Mouse (Mus musculus): Measurements from ENCODE around the gene Kif1b. TPM values are rescaled to one million over a fixed set of nuclear protein-coding genes. Genes with fewer than 3 reads are reported as not detected.

Kif1b gene
- polyA plus RNA-seq (2012; rRNA removed): 147 TPM in 2 replicates

DNA sequence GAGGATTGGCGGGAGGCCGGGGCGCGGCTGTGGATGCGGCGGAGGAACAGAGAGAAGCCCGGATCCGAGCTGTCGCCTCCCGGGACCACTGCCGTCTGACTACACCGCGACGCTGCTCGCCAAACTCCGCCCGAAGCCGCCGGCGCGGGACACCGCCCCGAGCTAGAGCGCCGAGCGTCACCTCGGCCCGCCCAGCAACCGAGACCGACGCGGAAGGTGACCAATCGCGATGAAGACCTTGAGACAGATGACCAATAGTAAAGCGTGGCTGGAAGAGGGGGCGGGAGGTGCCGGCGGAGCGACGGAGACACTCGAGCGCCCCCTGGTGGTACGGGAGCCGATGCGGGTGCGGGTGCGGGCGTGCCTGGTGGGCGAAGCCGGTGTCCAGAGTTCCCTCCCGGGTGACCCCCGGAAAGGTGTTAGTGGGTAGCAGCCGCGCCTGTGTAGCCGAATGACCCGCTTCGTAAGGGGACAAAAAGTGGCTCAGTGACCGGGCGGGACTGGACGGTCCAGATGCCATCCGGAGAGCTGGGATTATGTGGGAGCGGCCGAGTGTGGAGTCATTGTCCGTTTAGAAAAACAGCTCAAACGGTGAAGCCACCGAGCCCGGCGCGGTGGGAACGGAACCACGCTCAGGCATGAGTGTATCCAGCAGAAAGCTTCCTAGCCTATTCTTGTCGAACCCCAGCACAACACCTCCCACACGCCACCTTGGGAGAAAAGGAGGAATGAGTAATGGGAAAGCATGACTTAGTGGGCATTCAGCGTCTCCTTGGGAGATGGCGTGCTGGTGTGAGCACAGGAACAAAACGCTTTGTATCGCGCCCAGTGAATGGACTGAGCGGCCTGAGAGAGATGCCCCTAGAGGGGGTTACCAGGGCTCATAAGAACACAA lies at the start of gene Kif1b:
Gene Kif1b (minus strand): TSS at position 98 of the 895 bp plus-strand sequence.

DNA sequence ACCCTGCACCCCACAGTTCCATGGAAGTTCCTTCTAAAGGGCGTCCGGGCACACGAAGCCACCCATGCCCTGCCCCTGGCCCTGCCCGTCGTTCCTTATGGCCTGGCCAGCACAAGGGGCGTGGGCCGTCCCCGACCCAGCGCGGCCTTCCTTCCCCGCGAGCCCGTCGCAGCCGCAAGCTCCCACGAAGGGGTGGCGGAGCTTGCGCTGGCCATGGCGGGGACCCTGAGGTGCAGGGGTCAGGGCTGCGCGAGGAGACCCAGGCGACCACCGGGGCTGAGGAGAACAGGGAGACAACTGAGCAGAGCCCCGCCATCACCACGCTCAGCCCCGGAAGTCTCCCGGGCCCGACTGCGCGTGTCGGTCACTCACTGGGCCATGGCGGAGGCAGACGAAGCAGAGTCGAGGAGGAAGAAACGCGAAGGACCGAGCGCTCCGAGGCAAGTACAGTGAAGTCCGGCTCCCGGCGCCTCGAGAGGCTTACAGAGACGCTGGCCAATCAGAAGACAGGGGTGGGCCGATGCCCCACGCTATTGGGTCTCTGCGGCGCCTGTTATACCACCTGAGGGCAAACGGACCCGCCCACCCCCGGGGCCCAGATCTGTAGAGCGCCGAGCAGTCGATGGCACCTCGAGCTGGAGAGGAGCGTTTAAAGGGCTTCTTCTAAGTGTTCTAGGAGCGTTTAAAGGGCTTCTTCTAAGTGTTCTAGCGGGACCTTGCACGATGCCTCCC lies 141.1 kb downstream of the Kif1b start, which contains the start of gene Pgd:
Gene Pgd (minus strand): TSS at position 557 of the 732 bp plus-strand sequence.

DNA sequence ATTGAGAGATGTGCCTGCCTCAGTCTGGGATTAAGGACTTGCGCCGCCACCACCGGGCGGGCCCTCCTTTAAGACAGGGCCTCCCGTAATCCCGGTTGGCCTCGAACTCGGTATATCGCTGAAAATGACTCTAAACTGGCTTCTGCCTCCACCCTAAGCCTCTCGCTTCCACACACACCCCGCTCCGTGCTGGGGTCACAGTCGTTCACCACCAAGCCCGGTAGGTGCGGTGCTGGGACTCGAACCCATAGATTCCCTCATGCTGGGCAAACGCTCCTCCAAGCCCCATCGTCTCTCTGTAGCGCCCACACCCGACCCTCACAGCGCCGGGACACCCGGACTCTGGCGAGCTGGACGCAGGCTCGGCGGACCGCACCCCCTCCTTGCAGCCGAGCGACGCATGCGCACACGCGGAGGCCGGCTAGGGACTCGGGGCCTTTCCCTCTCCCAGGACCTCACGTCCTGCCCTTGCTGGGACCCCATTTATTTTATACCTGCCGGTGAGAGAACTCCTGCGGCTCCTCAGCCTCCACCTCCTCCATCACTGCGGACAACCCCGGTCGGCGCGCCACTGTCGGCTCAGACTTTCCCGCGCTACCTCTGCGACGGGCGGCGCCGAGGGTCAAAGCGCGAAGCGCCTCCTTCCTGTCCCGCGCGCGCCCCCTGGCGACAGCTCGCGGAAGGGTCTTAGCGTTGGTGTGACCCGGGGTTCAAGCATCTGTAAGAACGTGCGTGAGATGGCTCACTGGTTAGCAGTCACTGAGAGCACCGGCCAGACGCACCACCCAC lies 170.3 kb downstream of the Kif1b start, which contains the start of gene Cenps:
Gene Cenps (minus strand): TSS at position 648 of the 789 bp plus-strand sequence.

DNA sequence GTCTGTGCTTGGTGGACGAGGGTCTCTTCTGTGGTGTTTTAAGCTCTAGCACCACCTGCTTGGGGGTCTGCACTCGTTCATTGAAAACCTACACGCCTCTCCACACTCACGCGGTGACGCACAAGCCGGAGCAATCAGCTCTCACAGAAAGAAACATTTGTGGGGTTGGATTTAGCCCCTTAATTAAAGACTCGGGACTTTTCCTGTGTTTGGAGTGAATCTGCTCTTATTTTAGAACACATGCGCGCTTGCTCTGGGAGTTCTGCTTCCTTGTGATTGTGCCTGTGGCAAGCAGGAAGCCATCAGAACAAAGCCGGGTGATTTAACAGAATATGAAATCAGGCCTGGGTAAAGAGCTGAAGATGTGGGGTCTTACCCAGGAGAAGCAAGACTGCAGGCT lies 180.8 kb downstream of the Kif1b start, which contains the start of gene Cort:
Gene Cort (minus strand): TSS at position 101 of the 400 bp plus-strand sequence.

Other genes starting within 250 kb of the Kif1b start
- gene Pex14, start 207.8 kb downstream of the Kif1b start, polyA plus RNA-seq (2012; rRNA removed): 38.0 and 38.6 TPM in 2 replicates
- 27.6 and 28.4 TPM in 2 replicates for gene Dffa, start 203.5 kb downstream of the Kif1b start, polyA plus RNA-seq (2012; rRNA removed)
- 0.37 and 0.59 TPM in 2 replicates for gene Cort, start 180.9 kb downstream of the Kif1b start, polyA plus RNA-seq (2012; rRNA removed)
- 20.5 and 22.1 TPM in 2 replicates for gene Cenps, start 170.1 kb downstream of the Kif1b start, polyA plus RNA-seq (2012; rRNA removed)
- gene Pgd, start 140.9 kb downstream of the Kif1b start, polyA plus RNA-seq (2012; rRNA removed): 100 and 107 TPM in 2 replicates
- gene Ube4b, start 119.1 kb upstream of the Kif1b start, polyA plus RNA-seq (2012; rRNA removed): 86.7 and 98.8 TPM in 2 replicates
- 0.14 and 0.19 TPM in 2 replicates for gene Rbp7, start 147.3 kb upstream of the Kif1b start, polyA plus RNA-seq (2012; rRNA removed)
- gene Tmem274, start 169.7 kb upstream of the Kif1b start, polyA plus RNA-seq (2012; rRNA removed): not detected in 2 replicates
- gene Nmnat1, start 177.5 kb upstream of the Kif1b start, polyA plus RNA-seq (2012; rRNA removed): 8.5 and 9.8 TPM in 2 replicates
- gene Lzic, start 177.5 kb upstream of the Kif1b start, polyA plus RNA-seq (2012; rRNA removed): 32.6 and 34.3 TPM in 2 replicates
- gene Ctnnbip1, start 210.5 kb upstream of the Kif1b start, polyA plus RNA-seq (2012; rRNA removed): 49.6 and 54.3 TPM in 2 replicates